Mouse (Mus musculus) heart, embryonic 10.5 days (tissue): ENCODE results near the gene 4930432M17Rik. TPM values are rescaled to one million over a fixed set of nuclear protein-coding genes. Genes with fewer than 3 reads are reported as not detected.
A peak's percentile ranks its signal among the peaks of the same experiment; 100 is the strongest.

Experiments used
- DNase-seq: peaks from one replicate; pipeline ENCODE4 v3.0.0-alpha.2; 2017; ENCODE audit warnings: low spot score
- H3K27ac ChIP-seq: fragments of 300-500 bp; sonication (generic); 2 replicates; pipeline ENCODE4 v1.5.1; 2016; ENCODE audit warnings: mild to moderate bottlenecking
- H3K27me3 ChIP-seq: fragments of 300-500 bp; sonication (generic); 2 replicates; pipeline ENCODE4 v1.6.1; 2016; ENCODE audit warnings: mild to moderate bottlenecking; ENCODE audit not compliant: poor library complexity, insufficient read depth, severe bottlenecking
- H3K36me3 ChIP-seq: fragments of 300-500 bp; sonication (generic); 2 replicates; pipeline ENCODE4 v1.6.1; 2016; ENCODE audit warnings: mild to moderate bottlenecking, moderate library complexity
- H3K4me1 ChIP-seq: fragments of 300-500 bp; sonication (generic); 2 replicates; pipeline ENCODE4 v1.6.1; 2016; ENCODE audit warnings: mild to moderate bottlenecking
- H3K4me3 ChIP-seq: fragments of 300-500 bp; sonication (generic); 2 replicates; pipeline ENCODE4 v1.5.1; 2016; ENCODE audit warnings: mild to moderate bottlenecking, moderate library complexity
- H3K9me3 ChIP-seq: fragments of 300-500 bp; sonication (generic); 2 replicates; pipeline ENCODE4 v1.6.1; 2016; ENCODE audit warnings: mild to moderate bottlenecking, moderate library complexity
- WGBS: fragments of 180-500 bp; shearing (Covaris S2); methylation state at CpG from one replicate; pipeline ENCODE4 v1.1.7; 2016; 5-methylcytosine and 5-hydroxymethylcytosine counted together
- polyA plus RNA-seq: library from polyadenylated mRNA; unstranded; fragments of >200 nt; fragmentation: Nextera tagmentation; extraction: Ambion mirVana; gene quantifications from 2 replicates; pipeline ENCODE4 v1.2.1, GENCODE M21; 2016

The 4930432M17Rik gene
- polyA plus RNA-seq, 1 experiment from 2014 or later: not detected

DNA sequence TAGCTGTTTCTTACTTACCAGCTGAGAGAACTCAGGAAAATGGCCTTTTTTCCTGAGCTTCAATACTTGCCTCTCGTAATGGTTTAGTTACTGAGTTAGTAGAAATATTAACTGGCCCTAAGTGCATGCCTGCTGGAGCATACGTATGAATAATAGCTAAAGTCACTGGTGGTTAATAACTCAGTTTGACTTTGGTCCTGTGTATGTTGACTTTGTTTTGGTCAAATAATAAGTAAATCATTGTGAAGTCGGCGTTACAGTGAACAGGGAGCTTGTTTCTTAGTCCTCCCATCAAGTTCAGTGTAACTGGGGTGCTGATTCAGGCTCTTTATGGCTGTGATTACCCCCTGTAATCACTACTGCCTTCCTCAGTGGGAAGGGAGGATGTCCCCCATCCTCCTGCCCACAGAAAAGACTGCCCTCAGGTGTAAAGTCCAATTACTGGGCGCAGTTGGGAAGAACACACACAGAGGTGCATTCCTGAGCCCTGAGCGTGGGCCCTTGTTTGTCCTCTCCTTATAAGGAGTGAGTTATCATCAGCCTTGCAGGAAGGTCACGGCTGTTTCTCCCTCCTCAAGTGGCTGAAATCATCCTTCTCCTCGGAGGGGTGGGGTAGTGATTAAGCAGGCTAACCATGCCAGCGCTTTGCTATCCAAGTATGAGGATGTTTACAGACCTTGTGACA, 24.1 kb upstream of the 4930432M17Rik start:
- Histone ChIP-seq H3K27ac (peak overlapping the region; percentile 85), H3K9me3 (no peaks in the 10 kb centered on the region)
- DNase-seq: peak; percentile 86

DNA sequence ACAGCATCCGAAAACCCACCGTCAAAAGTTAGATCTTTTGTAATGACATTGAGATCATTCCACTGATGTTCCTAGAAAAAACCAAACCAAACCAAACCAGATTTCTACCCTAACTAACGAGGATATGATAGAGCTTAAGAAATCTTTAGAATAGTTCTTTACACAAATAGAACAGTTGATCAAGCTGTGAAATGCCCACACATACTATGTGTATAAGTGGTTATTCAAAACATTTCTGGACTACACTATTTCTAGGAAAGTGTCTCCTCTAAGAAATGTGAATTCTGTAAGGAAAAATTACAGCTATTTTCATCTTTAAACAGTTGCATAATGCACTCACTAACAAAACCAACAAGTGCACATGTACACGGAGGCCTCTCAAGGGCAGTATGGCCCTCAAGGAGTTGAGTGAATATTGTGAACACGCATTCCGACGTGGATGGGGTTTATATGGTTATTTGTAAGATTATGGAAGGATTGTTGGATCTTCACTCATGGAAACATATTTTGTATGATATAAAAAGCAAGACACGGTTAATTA, 22.3 kb upstream of the 4930432M17Rik start:
- Histone ChIP-seq H3K36me3 (no peaks in the 10 kb centered on the region), H3K4me3 (no peak overlapping the region), H3K27ac (no peak overlapping the region), H3K9me3 (no peaks in the 10 kb centered on the region), H3K27me3 (no peaks in the 10 kb centered on the region), H3K4me1 (peaks cover 34% of the 10 kb centered on the region)
- WGBS: 90% methylated on average over 8 of the region's 8 CpGs
- DNase-seq: no peak

More for the DNA sequence above, 24.1 kb upstream of the 4930432M17Rik start:
- WGBS: 37% methylated on average over 9 of the region's 9 CpGs
- no peaks in the 10 kb centered on the region for H3K27me3 ChIP-seq
- no peak overlapping the region for H3K4me3 ChIP-seq
- peaks cover 35% of the 10 kb centered on the region for H3K4me1 ChIP-seq
- H3K36me3 ChIP-seq: no peaks in the 10 kb centered on the region

DNA sequence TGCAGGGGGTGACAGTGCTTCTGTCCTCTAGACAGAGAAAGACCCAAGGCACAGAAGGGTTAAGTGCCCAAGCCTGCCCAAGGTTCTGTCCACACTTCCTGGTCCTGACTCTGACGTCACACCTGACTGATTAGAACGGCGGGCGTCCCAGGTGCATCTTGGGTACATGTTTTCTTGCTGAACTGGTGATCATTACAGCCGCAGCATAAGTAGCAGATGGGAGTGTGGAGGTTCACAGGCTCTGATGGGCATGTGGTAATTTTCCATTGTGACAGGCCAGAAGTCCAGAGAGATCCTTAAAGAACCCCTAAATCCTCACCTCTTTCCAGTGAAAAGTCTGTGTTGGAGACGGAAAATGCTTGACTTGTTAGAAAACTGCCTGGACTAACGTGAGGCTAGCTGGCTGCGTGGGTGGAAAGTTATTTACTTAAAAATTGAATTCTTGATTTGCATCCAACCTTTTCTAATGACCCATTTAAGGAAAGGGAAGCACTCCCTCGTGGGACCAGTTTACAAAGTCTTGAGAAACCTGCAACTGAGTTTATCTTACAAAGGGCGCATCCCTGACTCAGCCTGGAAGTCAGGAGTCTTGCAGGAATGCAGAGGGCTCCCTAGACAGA, 20.4 kb upstream of the 4930432M17Rik start:
- Histone ChIP-seq H3K9me3 (no peaks in the 10 kb centered on the region), H3K27me3 (no peaks in the 10 kb centered on the region), H3K4me1 (peaks cover 31% of the 10 kb centered on the region), H3K4me3 (no peak overlapping the region), H3K36me3 (no peaks in the 10 kb centered on the region), H3K27ac (no peak overlapping the region; the same call in 1 of the 2 replicates)
- no peak for DNase-seq
- WGBS: 49% methylated on average over 10 of the region's 10 CpGs

DNA sequence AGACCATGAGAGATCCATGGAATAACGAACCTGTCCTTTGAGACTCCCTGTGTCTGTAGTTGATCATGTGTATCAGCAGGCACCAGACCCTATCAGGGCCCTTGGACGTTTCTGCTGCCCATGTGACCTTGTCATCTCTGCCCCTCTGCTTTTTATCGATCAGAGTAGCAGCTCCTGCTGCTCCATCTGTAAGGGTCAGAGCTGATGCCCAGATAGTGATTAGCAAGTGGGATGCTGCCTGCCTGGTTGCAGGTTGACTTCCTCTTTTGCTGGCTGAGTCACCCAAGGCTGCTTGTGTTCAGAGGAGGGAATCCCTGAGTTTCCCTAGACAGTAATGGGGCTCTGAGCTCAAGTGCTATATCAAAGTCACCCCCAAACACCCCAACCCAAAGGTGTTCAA, 18.9 kb upstream of the 4930432M17Rik start:
- Histone ChIP-seq H3K36me3 (no peaks in the 10 kb centered on the region), H3K4me3 (no peak overlapping the region), H3K27ac (no peak overlapping the region), H3K27me3 (no peaks in the 10 kb centered on the region), H3K4me1 (peaks cover 17% of the 10 kb centered on the region), H3K9me3 (no peaks in the 10 kb centered on the region)
- no peak for DNase-seq
- WGBS: 41% methylated on average over 3 of the region's 3 CpGs

DNA sequence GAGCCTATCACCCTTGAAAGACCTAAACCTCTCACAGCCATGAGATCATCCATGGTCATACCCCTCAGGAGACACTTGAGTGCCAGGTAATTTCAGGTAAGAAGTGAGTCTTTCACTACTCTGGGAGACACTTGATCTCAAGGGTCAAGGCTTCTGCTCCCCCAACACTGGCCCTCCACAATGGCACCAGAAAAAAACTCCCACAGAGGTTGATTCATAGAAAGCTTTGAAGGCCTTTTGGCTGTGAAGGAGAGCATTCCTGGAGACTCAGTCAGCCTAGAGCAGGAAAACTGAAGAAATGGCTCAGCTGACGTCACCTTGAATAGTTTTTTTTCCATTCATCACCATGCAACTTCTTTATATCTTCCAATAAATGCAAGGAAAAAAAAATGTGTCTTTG, 18.4 kb upstream of the 4930432M17Rik start:
- DNase-seq: no peak

DNA sequence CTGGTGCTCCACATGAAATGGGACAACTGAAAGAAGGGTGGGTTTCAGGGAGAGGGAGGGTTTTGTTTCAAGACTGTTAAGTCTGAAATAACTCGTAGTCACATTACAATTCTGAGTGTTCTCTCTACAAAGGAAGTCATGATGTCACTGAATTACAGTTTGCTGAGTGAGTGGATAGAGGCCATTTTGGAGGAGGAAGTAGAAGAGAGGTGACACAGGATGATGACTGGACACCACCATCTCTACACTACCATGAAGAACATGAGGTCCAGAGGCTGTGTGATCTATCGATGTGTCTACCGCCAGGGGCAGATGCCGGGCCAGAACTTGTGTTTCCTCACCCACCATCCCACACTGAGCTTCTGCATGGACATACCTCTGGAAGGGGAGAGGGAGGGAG, 13.6 kb upstream of the 4930432M17Rik start:
- no peak overlapping the region for H3K27ac ChIP-seq
- no peaks in the 10 kb centered on the region for H3K4me1 ChIP-seq
- no peaks in the 10 kb centered on the region for H3K27me3 ChIP-seq
- 95% methylated on average over 4 of the region's 4 CpGs for WGBS
- no peak overlapping the region for H3K4me3 ChIP-seq
- H3K9me3 ChIP-seq: no peaks in the 10 kb centered on the region
- H3K36me3 ChIP-seq: no peaks in the 10 kb centered on the region
- no peak for DNase-seq

More for the DNA sequence above, 18.4 kb upstream of the 4930432M17Rik start:
- Histone ChIP-seq H3K27ac (no peak overlapping the region), H3K4me1 (peaks cover 13% of the 10 kb centered on the region), H3K36me3 (no peaks in the 10 kb centered on the region), H3K27me3 (no peaks in the 10 kb centered on the region), H3K9me3 (no peaks in the 10 kb centered on the region), H3K4me3 (no peak overlapping the region)
- WGBS: 78% methylated on average over 1 of the region's 1 CpGs

DNA sequence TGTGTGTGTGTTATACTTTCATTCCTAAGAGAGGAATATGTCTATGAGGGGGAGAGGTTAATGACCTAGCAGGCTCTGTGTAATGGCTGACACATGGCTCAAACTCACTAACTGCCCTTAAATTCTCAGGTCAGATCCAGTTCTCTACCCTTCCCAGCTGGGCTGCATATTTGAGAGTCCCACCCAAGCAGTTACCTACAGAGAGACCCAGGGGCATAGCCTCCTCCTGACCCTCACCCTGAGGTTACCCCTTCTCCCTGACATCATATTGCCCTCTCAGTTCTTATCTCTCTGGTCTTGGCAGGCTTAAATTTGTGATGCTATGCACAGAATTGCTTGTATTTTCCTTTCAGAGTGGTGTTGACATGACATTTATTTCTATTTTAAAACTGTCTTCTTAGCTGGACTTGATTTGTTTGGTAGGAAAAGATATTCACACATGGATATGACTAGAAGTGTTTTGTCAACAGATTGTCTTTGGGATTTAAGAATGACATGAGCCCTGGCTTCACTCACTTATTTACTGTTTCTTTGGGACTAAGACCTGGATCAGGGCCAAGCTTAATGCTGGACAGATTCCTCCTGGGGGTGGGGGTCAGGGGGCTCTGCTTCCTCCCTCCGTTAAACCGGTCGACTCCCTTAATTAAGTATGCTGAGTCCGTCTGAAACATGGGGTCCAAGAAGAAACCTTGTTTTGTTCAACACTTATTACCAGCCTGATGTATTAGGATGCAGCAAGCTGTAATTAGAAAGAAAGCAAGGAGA, 7.7 kb upstream of the 4930432M17Rik start:
- no peak overlapping the region for H3K4me3 ChIP-seq
- H3K27ac ChIP-seq: 0 out of 2 replicates have a peak overlapping the region, but pooled peaks have one; percentile 17
- no peaks in the 10 kb centered on the region for H3K27me3 ChIP-seq
- 47% methylated on average over 4 of the region's 4 CpGs for WGBS
- DNase-seq: no peak
- H3K4me1 ChIP-seq: peaks cover 15% of the 10 kb centered on the region
- no peaks in the 10 kb centered on the region for H3K36me3 ChIP-seq
- no peaks in the 10 kb centered on the region for H3K9me3 ChIP-seq

DNA sequence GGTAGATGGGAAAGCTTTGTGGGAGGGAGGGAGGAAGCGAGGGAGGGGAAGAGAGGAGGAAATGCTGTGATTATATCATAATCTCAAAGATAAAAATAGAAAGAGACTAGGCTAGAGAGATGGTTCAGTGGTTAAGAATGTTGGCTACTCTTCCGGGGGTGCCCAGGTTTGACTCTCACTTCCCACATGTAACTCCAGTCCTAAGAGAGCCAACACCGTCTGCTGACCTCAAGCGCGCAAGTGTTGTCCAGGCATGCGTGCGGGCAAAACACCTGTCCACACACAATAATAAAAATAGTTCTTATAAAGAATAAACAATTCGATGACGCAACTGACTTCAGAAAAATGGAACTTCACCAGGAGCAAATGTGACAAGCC, 7.1 kb upstream of the 4930432M17Rik start:
- no peak overlapping the region for H3K4me3 ChIP-seq
- H3K36me3 ChIP-seq: no peaks in the 10 kb centered on the region
- no peaks in the 10 kb centered on the region for H3K9me3 ChIP-seq
- H3K4me1 ChIP-seq: peaks cover 15% of the 10 kb centered on the region
- 86% methylated on average over 9 of the region's 9 CpGs for WGBS
- H3K27ac ChIP-seq: 0 out of 2 replicates have a peak overlapping the region, but pooled peaks have one; percentile 17
- no peak for DNase-seq
- no peaks in the 10 kb centered on the region for H3K27me3 ChIP-seq

DNA sequence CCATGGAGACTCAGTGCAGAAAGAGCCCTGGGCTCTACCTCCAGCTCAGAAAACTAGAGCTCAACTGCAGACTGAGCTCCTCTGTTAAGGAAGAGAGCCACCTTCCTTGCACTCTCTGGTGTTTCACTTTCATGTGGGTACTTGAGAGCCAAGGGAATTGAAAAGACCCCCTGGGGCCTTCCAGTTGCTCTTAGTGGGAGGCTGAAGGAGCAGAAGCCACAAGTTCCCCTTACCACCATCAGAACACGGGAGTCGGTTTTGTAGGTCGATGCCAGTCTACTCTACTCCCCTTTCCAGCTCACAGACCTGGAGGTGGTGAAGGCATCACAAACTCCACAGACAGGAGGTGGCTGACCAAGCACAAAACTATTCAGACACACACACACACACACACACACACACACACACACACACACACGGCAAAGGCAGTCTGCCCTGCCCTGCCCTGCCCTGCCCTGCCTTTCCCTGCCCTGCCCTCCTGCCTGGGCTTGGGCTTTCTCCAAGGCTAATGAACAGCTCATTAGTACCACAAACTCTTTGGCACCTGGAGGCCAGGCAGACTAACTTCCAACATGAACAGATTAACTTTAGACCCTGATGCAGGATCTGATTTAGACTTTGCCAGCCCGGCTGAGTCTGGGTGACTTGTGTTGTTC, 1.7 kb downstream of the 4930432M17Rik start:
- WGBS: 77% methylated on average over 5 of the region's 5 CpGs
- H3K4me1 ChIP-seq: peaks cover 4% of the 10 kb centered on the region; the same call in 1 of the 2 replicates
- H3K27ac ChIP-seq: no peak overlapping the region
- no peaks in the 10 kb centered on the region for H3K27me3 ChIP-seq
- H3K36me3 ChIP-seq: no peaks in the 10 kb centered on the region
- H3K9me3 ChIP-seq: no peaks in the 10 kb centered on the region
- no peak overlapping the region for H3K4me3 ChIP-seq
- DNase-seq: no peak

DNA sequence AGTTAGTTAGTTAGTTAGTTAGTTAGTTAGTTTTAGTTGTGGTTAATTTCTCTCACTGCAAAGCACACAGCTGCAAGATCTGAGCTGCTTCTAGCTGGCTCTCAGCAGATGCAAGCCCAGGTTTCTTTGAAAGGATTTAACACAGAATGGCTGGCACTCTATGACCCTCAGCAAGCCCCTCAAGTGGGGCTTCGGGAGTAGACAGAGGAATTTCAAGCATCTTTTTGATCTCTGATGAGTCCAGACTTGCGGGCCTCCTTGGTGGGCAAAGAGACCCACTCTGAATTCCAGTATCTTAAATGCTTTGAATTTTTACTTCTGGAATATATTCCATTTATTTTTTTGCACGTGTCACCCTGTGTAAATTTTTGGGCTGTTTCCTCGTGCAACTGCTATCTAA, 8.4 kb downstream of the 4930432M17Rik start:
- Histone ChIP-seq H3K9me3 (no peaks in the 10 kb centered on the region), H3K36me3 (no peaks in the 10 kb centered on the region), H3K27ac (peak overlapping the region; percentile 26), H3K4me1 (peaks cover 29% of the 10 kb centered on the region), H3K27me3 (no peaks in the 10 kb centered on the region), H3K4me3 (no peak overlapping the region)
- WGBS: 25% methylated on average over 4 of the region's 4 CpGs
- DNase-seq: no peak

DNA sequence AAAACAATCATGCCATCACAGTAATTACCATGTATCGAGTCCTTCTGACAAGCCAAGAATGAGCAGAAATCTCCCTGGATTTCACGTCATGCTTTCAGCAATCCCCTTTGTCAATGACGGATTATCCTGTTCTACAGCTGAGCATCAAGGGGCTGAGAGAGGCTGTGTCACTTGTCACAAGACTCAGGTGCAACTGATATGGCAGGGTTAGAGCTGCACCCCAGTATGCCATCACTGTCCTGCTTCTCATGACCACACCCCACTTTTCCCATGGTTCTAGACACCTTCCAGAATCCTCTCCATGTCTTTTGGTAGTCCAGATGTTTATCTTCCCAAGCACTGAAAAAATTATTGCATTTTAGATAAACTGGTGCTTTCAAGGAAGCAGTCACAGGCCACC, 8.9 kb downstream of the 4930432M17Rik start:
- peak; percentile 60 for DNase-seq
- Histone ChIP-seq H3K27ac (peak overlapping the region; percentile 36; the same call in 1 of the 2 replicates), H3K27me3 (no peaks in the 10 kb centered on the region), H3K9me3 (no peaks in the 10 kb centered on the region), H3K4me1 (peaks cover 29% of the 10 kb centered on the region), H3K4me3 (no peak overlapping the region), H3K36me3 (no peaks in the 10 kb centered on the region)
- WGBS: 32% methylated on average over 3 of the region's 3 CpGs

DNA sequence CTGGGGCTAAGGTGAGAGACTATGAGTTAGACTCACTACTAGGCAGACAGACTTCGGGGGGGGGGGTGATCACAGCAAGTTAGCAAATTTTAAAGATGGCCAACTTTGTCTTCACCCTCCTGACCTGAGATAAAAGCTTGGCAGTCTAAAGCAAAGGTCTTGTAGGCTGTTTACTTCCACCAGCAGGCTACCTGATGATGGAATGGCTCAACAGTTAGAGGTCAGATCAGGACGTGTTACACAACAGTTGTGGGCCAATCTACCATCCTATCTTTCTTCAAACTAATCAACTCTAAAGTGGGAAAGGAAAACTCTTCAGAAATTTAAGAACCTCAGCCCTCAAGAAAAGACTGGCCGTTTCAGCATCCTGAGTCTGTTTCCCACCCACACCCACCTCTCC, 9.6 kb downstream of the 4930432M17Rik start:
- Histone ChIP-seq H3K4me3 (no peak overlapping the region), H3K9me3 (no peaks in the 10 kb centered on the region), H3K27me3 (no peaks in the 10 kb centered on the region), H3K27ac (no peak overlapping the region), H3K4me1 (peaks cover 32% of the 10 kb centered on the region), H3K36me3 (no peaks in the 10 kb centered on the region)
- no peak for DNase-seq
- 64% methylated on average over 3 of the region's 3 CpGs for WGBS
